ENCODE assay signal across 9 mouse cellular contexts in genomic region chr1:104957046-104957445, GRCm38 (mm10).
DNase-seq lines count a peak whose midpoint lies in the region; ATAC-seq and TF ChIP-seq lines count a peak whose summit lies in the region.
"Had no signal": no experiment of that assay in that cellular context is flagged by ENCODE, and none has a peak within 500 bp of the region (broad histone marks: within the 10 kb centered on the region; RNA-seq: fewer than 3 reads in every experiment).

No protein-coding gene starts in this region.

- peak; percentile 18 for DNase-seq in kidney, postnatal 10 days
- no peak for DNase-seq in kidney, adult 8-10 months
- peak; percentile 36 to 76 for DNase-seq in cerebellum, adult 2 months
- peak; percentile 20 for DNase-seq in forebrain, postnatal 0 days
- peak; percentile 50 for DNase-seq in midbrain, embryonic 14.5 days
- DNase-seq in left cerebral cortex, postnatal 25 days (ENCODE audit: low spot score in 2 of 2) = no peak
- DNase-seq in gastrocnemius, postnatal 25 days = no peak
- no peak for DNase-seq in liver, embryonic 11.5 days (ENCODE audit: low spot score)
- DNase-seq: liver, postnatal 0 days had no signal

- H3K27me3 ChIP-seq in cerebellum, adult 2 months (ENCODE audit: control insufficient read depth, insufficient read depth, low read length) = no peaks in the 10 kb centered on the region
- no peaks in the 10 kb centered on the region for H3K27me3 ChIP-seq in forebrain, postnatal 0 days (ENCODE audit: insufficient read depth, low read length)
- no peaks in the 10 kb centered on the region for H3K27me3 ChIP-seq in midbrain, embryonic 14.5 days (ENCODE audit: control insufficient read depth, insufficient read depth, low read length)
- H3K27me3 ChIP-seq in liver, embryonic 11.5 days (replicated peaks; ENCODE audit: control insufficient read depth, insufficient read depth, low read length) = no peaks in the 10 kb centered on the region

- no peak overlapping the region for H3K4me3 ChIP-seq in cerebellum, adult 2 months (replicated peaks; ENCODE audit: insufficient read depth, low read depth, low read length)
- H3K4me3 ChIP-seq in forebrain, postnatal 0 days (ENCODE audit: low read depth, low read length) = no peak overlapping the region
- H3K4me3 ChIP-seq in midbrain, embryonic 14.5 days (replicated peaks; ENCODE audit: low read depth, low read length) = no peak overlapping the region
- no peak overlapping the region for H3K4me3 ChIP-seq in liver, embryonic 11.5 days (ENCODE audit: low read depth, low read length)

- H3K4me2 ChIP-seq in forebrain, postnatal 0 days (ENCODE audit: low read depth) = no peak overlapping the region
- H3K4me2 ChIP-seq in midbrain, embryonic 14.5 days (ENCODE audit: low read length) = no peak overlapping the region
- no peak overlapping the region for H3K4me2 ChIP-seq in liver, embryonic 11.5 days

- H3K9ac ChIP-seq in forebrain, postnatal 0 days = no peak overlapping the region
- no peak overlapping the region for H3K9ac ChIP-seq in midbrain, embryonic 14.5 days (replicated peaks; ENCODE audit: low read length)
- no peak overlapping the region for H3K9ac ChIP-seq in liver, embryonic 11.5 days (ENCODE audit: low read depth, low read length)
- H3K9ac ChIP-seq: liver, postnatal 0 days had no signal

- TF ChIP-seq POLR2A in cerebellum, adult 2 months (IDR thresholded peaks at IDR 0.05; ENCODE audit: borderline replicate concordance, insufficient read depth, low read length) = no peak

- intact Hi-C loops in left cerebral cortex, postnatal 25 days (cut with DNase I) = no loop called here

- TF ChIP-seq CTCF in cerebellum, adult 2 months (IDR thresholded peaks at IDR 0.05; ENCODE audit: borderline replicate concordance, insufficient read depth, low read depth, low read length) = no peak
- no peak for TF ChIP-seq CTCF in forebrain, postnatal 0 days (IDR thresholded peaks at IDR 0.05; ENCODE audit: low read depth)

- ATAC-seq in forebrain, postnatal 0 days = no peak
- ATAC-seq in midbrain, embryonic 14.5 days (ENCODE audit: low FRiP score, low TSS enrichment) = no peak; the same call in 1 of the 2 replicates
- no peak for ATAC-seq in liver, embryonic 11.5 days (replicated peaks; ENCODE audit: low FRiP score)
- ATAC-seq: liver, postnatal 0 days had no signal

- 4% methylated on average over 6 of the region's 6 CpGs for WGBS in cerebellum, adult 2 months
- whole genome bisulfite sequencing in forebrain, postnatal 0 days = 15% methylated on average over 6 of the region's 6 CpGs
- WGBS in midbrain, embryonic 14.5 days = 18% methylated on average over 6 of the region's 6 CpGs
- WGBS in liver, embryonic 11.5 days = 41% methylated on average over 6 of the region's 6 CpGs

- H3K36me3 ChIP-seq in forebrain, postnatal 0 days (ENCODE audit: insufficient read depth) = no peaks in the 10 kb centered on the region
- H3K36me3 ChIP-seq in midbrain, embryonic 14.5 days (ENCODE audit: control insufficient read depth, insufficient read depth, low read length) = no peaks in the 10 kb centered on the region
- H3K36me3 ChIP-seq in liver, embryonic 11.5 days (ENCODE audit: control insufficient read depth, insufficient read depth, low read length) = no peaks in the 10 kb centered on the region

- H3K9me3 ChIP-seq in forebrain, postnatal 0 days (ENCODE audit: low read length) = no peaks in the 10 kb centered on the region
- H3K9me3 ChIP-seq in midbrain, embryonic 14.5 days (ENCODE audit: control insufficient read depth, low read length) = no peaks in the 10 kb centered on the region
- no peaks in the 10 kb centered on the region for H3K9me3 ChIP-seq in liver, embryonic 11.5 days (ENCODE audit: control insufficient read depth, low read length)

- no peak overlapping the region for H3K27ac ChIP-seq in cerebellum, adult 2 months (ENCODE audit: insufficient read depth, low read length)
- H3K27ac ChIP-seq in forebrain, postnatal 0 days (ENCODE audit: low read depth, low read length) = no peak overlapping the region
- no peak overlapping the region for H3K27ac ChIP-seq in midbrain, embryonic 14.5 days (replicated peaks; ENCODE audit: low read depth, low read length)
- H3K27ac ChIP-seq in liver, embryonic 11.5 days (ENCODE audit: low read depth, low read length) = no peak overlapping the region

- H3K4me1 ChIP-seq in cerebellum, adult 2 months (ENCODE audit: control insufficient read depth, insufficient read depth, low read length) = peaks cover 5% of the 10 kb centered on the region; the same call in 1 of the 2 replicates
- no peaks in the 10 kb centered on the region for H3K4me1 ChIP-seq in forebrain, postnatal 0 days (ENCODE audit: insufficient read depth)
- 0 out of 2 replicates have a peak, but pooled peaks cover 2% of the 10 kb centered on the region for H3K4me1 ChIP-seq in midbrain, embryonic 14.5 days (ENCODE audit: control insufficient read depth, insufficient read depth, low read length)
- H3K4me1 ChIP-seq in liver, embryonic 11.5 days (replicated peaks; ENCODE audit: control insufficient read depth, insufficient read depth, low read length) = no peaks in the 10 kb centered on the region

Comparison
In these comparisons a context has a peak if more than half of its experiments do, and no peak if none do; other contexts are left out.
1. DNase-seq: peak in kidney, postnatal 10 days (single experiment), cerebellum, adult 2 months (2 of 2), forebrain, postnatal 0 days (single experiment) and midbrain, embryonic 14.5 days (single experiment); none in kidney, adult 8-10 months (0 of 2), left cerebral cortex, postnatal 25 days (0 of 2), gastrocnemius, postnatal 25 days (single experiment) and liver, embryonic 11.5 days (single experiment).